Mouse (Mus musculus) left cerebral cortex, adult 9 months (tissue): Measurements from ENCODE around the gene Cyb5r3.

Experiments used
- DNase-seq, 2 experiments: peaks; one replicate each; pipeline ENCODE4 v3.0.0; 2022; ENCODE audit warnings: low spot score in 2 of 2

The Cyb5r3 gene

GRCm38 (mm10) chr15:83106426-83106825 lies 66.0 kb downstream of the Cyb5r3 start:
- no peak for DNase-seq
